Mouse (Mus musculus) brain, embryonic 14.5 days (tissue): Measurements from ENCODE around the gene Pcbp2. TPM values are rescaled to one million over a fixed set of nuclear protein-coding genes. Genes with fewer than 3 reads are reported as not detected.

Source experiments
- DNase-seq: peaks from one replicate; pipeline ENCODE4 v3.0.0-alpha.2; 2011; ENCODE audit warnings: low read depth
- CTCF ChIP-seq: fragments of 200-500 bp; IDR thresholded peaks from 2 replicates; pipeline ENCODE4 v1.5.1; 2012; ENCODE audit warnings: inconsistent platforms, mild to moderate bottlenecking, moderate library complexity, borderline replicate concordance; ENCODE audit not compliant: insufficient read depth, insufficient read length; ENCODE audit errors: extremely low read depth
- POLR2A ChIP-seq: fragments of 200-500 bp; IDR thresholded peaks from 2 replicates; pipeline ENCODE4 v1.6.1; 2012; ENCODE audit warnings: mild to moderate bottlenecking, inconsistent platforms, borderline replicate concordance; ENCODE audit not compliant: poor library complexity, insufficient read depth, insufficient read length, severe bottlenecking; ENCODE audit errors: extremely low read depth
- polyA plus RNA-seq: library from polyadenylated mRNA; depleted of rRNA; stranded (reverse); fragments of >200 nt; gene quantifications from 2 replicates; pipeline ENCODE4 v1.2.3, GENCODE M21; 2012

The Pcbp2 gene
- polyA plus RNA-seq, 1 experiment, result 716 TPM

DNA sequence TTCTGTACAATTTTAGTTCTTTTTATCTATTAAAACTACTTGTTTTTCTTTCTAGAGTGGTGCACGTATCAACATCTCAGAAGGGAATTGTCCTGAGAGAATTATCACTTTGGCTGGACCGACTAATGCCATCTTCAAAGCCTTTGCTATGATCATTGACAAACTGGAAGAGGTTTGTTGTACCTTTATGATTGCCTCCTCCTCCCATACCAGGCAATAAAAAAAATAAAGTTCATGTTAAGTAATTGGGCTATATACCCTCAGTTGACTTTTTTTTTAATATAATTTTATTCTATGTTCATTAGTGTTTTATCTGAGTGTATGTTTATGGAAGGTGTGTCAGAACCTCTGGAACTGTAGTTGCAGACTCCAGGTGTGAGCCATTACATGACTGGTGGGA lies 4.2 kb downstream of the Pcbp2 start:
- no peak for DNase-seq
- TF ChIP-seq CTCF, result no peak
- TF ChIP-seq POLR2A, result no peak

DNA sequence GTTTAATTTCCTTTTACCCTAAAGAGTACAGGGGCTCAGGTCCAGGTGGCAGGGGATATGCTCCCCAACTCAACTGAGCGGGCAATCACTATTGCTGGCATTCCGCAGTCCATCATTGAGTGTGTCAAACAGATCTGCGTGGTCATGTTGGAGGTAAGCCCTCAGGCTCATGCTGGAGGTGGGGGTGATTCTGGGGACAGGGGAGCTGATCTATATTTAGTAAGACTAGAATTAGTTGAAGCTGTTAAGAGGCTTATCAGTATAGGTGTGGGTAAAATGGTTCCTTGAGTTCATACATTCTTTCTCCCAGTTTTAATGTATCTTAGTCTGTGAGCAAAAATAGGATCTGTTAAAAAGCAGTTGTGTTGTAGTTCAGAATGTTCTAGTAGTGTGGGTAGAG lies 12.8 kb downstream of the Pcbp2 start:
- TF ChIP-seq CTCF, result no peak
- no peak for DNase-seq

- DNase-seq, result no peak
- TF ChIP-seq POLR2A (no peak), CTCF (no peak)
Observed at GRCm38 (mm10) chr15:102485853-102486252, 15.5 kb downstream of the Pcbp2 start.

GRCm38 (mm10) chr15:102487664-102488063 lies 17.3 kb downstream of the Pcbp2 start:
- TF ChIP-seq POLR2A, result no peak
- TF ChIP-seq CTCF, result no peak
- DNase-seq, result no peak

DNA sequence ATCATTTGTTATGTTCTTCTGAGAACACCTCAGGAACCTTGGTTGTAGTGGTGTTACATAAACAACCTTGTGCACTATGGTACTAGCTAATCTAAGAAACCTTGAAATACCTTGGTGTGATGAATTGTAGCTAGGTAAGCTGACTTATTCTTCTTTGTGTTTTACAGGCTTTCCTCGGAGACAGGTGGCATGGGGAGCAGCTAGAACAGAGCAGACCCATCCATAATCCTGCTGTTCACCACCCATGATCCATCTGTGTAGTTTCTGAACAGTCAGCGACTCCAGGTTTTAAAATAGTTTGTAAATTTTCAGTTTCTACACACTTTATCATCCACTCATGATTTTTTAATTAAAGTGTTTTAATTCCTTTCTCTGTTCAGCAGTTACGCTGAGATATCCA lies 28.0 kb downstream of the Pcbp2 start:
- DNase-seq, result no peak
- TF ChIP-seq CTCF (no peak), POLR2A (no peak)

- TF ChIP-seq POLR2A (no peak), CTCF (no peak)
- DNase-seq, result no peak
Observed at GRCm38 (mm10) chr15:102499370-102499769, 29.0 kb downstream of the Pcbp2 start.

- no peak for DNase-seq
- TF ChIP-seq CTCF, result no peak
- TF ChIP-seq POLR2A, result no peak
Observed at GRCm38 (mm10) chr15:102499851-102500250, 29.5 kb downstream of the Pcbp2 start.

DNA sequence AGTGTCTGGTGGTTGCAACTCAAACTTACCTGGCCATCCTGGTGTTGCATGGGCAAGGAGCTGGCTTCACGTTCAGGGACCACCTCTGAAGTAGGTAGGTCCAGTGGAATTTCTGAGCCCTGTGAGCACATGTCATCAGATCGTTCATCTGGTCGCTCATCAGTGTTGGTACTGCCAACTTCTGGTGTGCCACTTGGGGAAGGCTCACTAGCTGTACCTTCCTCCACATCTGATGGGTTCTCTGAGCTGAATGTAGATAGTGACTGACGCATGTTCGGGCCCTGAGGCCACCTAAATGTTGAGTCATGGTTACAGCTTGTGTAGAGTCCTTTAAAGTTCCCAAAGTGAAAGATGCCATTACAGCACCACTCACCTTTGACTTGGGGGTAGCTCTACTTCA lies 30.1 kb downstream of the Pcbp2 start:
- TF ChIP-seq CTCF, result no peak
- no peak for TF ChIP-seq POLR2A
- DNase-seq, result no peak

DNA sequence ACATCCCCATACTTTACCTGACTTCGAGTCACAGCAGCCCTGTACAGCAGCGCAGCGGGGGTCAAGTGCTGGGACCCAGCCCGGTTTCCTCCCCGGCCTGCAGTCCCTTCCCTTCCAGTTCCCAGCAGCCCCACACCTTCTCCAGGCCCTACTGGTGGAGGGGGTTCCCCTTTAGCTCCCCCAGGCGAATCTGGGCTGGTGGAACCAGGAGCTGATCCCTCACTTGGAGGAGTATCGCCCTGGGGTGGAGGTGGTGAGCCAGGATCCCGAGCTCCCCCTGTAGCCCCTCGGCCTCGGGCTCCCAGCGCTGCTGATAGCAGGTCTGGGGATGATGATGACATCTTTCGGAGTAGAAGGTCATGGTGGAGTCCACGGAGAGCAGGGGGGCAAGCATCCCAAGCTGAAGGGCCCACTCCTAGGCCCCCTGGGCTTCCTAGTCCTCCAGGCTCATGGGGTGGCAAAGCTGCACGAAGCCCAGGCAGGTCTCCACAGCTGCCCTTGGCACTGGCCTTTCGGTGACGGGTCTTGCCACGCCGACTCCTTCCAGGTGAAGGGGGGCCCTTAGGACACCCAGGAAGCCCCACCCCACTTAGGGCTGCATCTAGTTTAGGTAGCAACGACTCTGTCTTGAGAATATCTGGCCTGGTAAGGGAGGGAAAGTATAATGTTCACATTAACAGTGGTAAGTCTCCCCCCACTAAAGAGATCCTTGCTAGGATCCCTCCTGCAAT lies 30.9 kb downstream of the Pcbp2 start:
- TF ChIP-seq CTCF (no peak), POLR2A (no peak)

DNA sequence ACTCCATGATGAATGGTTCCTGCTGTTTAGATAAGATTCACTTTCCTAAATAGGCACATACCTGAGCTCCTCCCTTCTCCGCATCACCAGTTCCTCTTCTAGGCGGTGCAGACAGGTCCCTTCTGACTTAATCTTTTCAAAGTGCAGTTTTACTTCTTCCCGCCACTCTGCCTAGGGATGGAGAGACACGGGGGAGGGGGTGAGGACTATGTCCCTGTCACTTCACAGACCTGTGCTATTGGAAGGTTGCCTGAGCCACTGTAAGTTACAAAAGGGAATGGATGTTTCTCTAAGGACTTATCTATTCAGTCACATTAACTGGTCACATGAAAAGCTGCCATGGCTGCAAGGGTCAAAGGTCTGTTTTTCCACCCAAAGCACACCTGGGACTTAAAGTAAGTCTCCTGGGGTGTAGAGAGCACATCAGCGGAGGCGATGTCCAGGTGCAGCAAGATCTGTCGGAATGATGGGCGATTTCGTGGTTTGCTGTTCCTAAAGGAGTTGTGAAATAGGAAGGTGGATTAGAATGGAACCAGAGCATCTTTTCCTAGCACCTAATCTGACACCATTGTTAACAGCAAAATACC lies 32.0 kb downstream of the Pcbp2 start:
- DNase-seq, result no peak
- TF ChIP-seq POLR2A (no peak), CTCF (no peak)

More for the DNA sequence above, 30.9 kb downstream of the Pcbp2 start:
- no peak for DNase-seq

DNA sequence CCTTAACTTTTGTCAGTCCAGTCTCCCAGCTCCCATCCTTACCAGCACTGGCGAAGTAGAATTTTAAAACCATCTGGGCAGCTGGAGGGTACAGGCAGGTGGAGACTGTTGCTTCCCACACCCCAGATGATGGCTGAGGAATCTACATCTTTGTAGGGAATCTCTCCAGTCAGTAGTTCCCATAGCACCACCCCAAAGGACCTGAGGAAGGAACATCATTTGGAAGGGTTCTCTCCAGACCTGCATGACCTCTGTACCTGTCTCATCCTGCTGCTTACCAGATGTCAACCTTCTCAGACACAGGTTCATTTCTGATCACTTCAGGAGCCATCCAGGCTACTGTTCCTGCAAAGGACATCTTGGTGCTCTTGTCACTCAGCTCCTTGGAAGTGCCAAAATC lies 33.1 kb downstream of the Pcbp2 start, which contains the start of gene Gm10337:
Gene Gm10337 (plus strand): TSS at position 276 of the 400 bp plus-strand sequence.
- no peak for DNase-seq
- no peak for TF ChIP-seq CTCF
- no peak for TF ChIP-seq POLR2A
